Mouse (Mus musculus) ovary, postnatal 36 days (tissue): Measurements from ENCODE around the gene Shisa4.

Experiments
- DNase-seq: peaks from one replicate; pipeline ENCODE4 v3.0.0; 2022; ENCODE audit warnings: low spot score, mixed read lengths

Shisa4 gene

GRCm38 (mm10) chr1:135366380-135366779 lies 8.7 kb downstream of the Shisa4 start:
- no peak for DNase-seq

GRCm38 (mm10) chr1:135363446-135363845 lies 11.6 kb downstream of the Shisa4 start:
- peak; percentile 54 for DNase-seq

GRCm38 (mm10) chr1:135362115-135362514 lies 12.9 kb downstream of the Shisa4 start:
- no peak for DNase-seq

GRCm38 (mm10) chr1:135361491-135361890 lies 13.5 kb downstream of the Shisa4 start:
- no peak for DNase-seq

- no peak for DNase-seq
Measured at GRCm38 (mm10) chr1:135359071-135359470, 16.0 kb downstream of the Shisa4 start.

- no peak for DNase-seq
Measured at GRCm38 (mm10) chr1:135351953-135352352, 23.1 kb downstream of the Shisa4 start.

GRCm38 (mm10) chr1:135347498-135348169 lies 27.4 kb downstream of the Shisa4 start:
- peak; percentile 37 for DNase-seq

- no peak for DNase-seq
Measured at GRCm38 (mm10) chr1:135346891-135347290, 28.1 kb downstream of the Shisa4 start.

GRCm38 (mm10) chr1:135344026-135344425 lies 31.0 kb downstream of the Shisa4 start:
- no peak for DNase-seq

- DNase-seq: no peak
Measured at GRCm38 (mm10) chr1:135341947-135342346, 33.1 kb downstream of the Shisa4 start.

- no peak for DNase-seq
Measured at GRCm38 (mm10) chr1:135330578-135330977, 44.5 kb downstream of the Shisa4 start.

- no peak for DNase-seq
Measured at GRCm38 (mm10) chr1:135328368-135328767, 46.7 kb downstream of the Shisa4 start.

GRCm38 (mm10) chr1:135325934-135326333 lies 49.1 kb downstream of the Shisa4 start:
- no peak for DNase-seq

- DNase-seq: peak; percentile 52
Measured at GRCm38 (mm10) chr1:135324571-135324970, 50.5 kb downstream of the Shisa4 start, which contains the start of gene Lmod1. Gene Lmod1 (plus strand): TSS chr1:135324807.

GRCm38 (mm10) chr1:135323367-135323901 lies 51.6 kb downstream of the Shisa4 start:
- DNase-seq: no peak
